In genomic region chr19:37550101-37551039, GRCm38 (mm10) we compare ENCODE assay signal across 8 mouse cellular contexts. TPM values are rescaled to one million over a fixed set of nuclear protein-coding genes. Genes with fewer than 3 reads are reported as not detected.
DNase-seq lines count a peak whose midpoint lies in the region; ATAC-seq and TF ChIP-seq lines count a peak whose summit lies in the region.

TSS of gene Exoc6 (plus strand) at chr19:37550418.

- ATAC-seq in forebrain, embryonic 12.5 days (ENCODE audit: low FRiP score): peak; percentile 92
- peak; percentile 80 for ATAC-seq in heart, embryonic 16.5 days (replicated peaks; ENCODE audit: extremely low read depth, insufficient read depth, low FRiP score)
- peak; percentile 86 for ATAC-seq in liver, embryonic 16.5 days (ENCODE audit: low read depth)
- ATAC-seq in neural tube, embryonic 12.5 days (ENCODE audit: low FRiP score, low read depth): peak; percentile 90
- peak; percentile 94 for ATAC-seq in stomach, postnatal 0 days (ENCODE audit: low FRiP score, low TSS enrichment)

- peak; percentile 45 for TF ChIP-seq CTCF in stomach, postnatal 0 days (IDR thresholded peaks at IDR 0.05; ENCODE audit: low read depth)

- H3K4me2 ChIP-seq in forebrain, embryonic 12.5 days: peak within 1 kb of the TSS; percentile 96
- H3K4me2 ChIP-seq in heart, embryonic 16.5 days (ENCODE audit: low read depth, low read length): peak within 1 kb of the TSS; percentile 94
- peak within 1 kb of the TSS; percentile 79 for H3K4me2 ChIP-seq in liver, embryonic 16.5 days (ENCODE audit: low read depth, low read length)
- H3K4me2 ChIP-seq in neural tube, embryonic 12.5 days (replicated peaks): peak within 1 kb of the TSS; percentile 93
- H3K4me2 ChIP-seq in stomach, postnatal 0 days (replicated peaks; ENCODE audit: low read depth): peak within 1 kb of the TSS; percentile 91

- peaks cover 27% of the 10 kb centered on the region for H3K27me3 ChIP-seq in forebrain, embryonic 12.5 days
- H3K27me3 ChIP-seq in heart, embryonic 16.5 days (ENCODE audit: control insufficient read depth, insufficient read depth, low read length): no peaks in the 10 kb centered on the region
- H3K27me3 ChIP-seq in liver, embryonic 16.5 days (ENCODE audit: control insufficient read depth, insufficient read depth, low read depth, low read length): no peaks in the 10 kb centered on the region
- H3K27me3 ChIP-seq in neural tube, embryonic 12.5 days (replicated peaks): no peaks in the 10 kb centered on the region
- H3K27me3 ChIP-seq in stomach, postnatal 0 days (ENCODE audit: control insufficient read depth, insufficient read depth, low read length): no peaks in the 10 kb centered on the region

- WGBS in forebrain, embryonic 12.5 days: under 1% methylated on average over 61 of the region's 89 CpGs
- WGBS in heart, embryonic 16.5 days: under 1% methylated on average over 79 of the region's 89 CpGs
- WGBS in liver, embryonic 16.5 days (ENCODE audit: insufficient replicate concordance): under 1% methylated on average over 81 of the region's 89 CpGs
- WGBS in neural tube, embryonic 12.5 days: under 1% methylated on average over 85 of the region's 89 CpGs
- 2% methylated on average over 54 of the region's 89 CpGs for WGBS in stomach, postnatal 0 days

- H3K4me1 ChIP-seq in forebrain, embryonic 12.5 days: 0 out of 2 replicates have a peak, but pooled peaks cover 5% of the 10 kb centered on the region
- H3K4me1 ChIP-seq in heart, embryonic 16.5 days (ENCODE audit: control insufficient read depth, insufficient read depth, low read length): 0 out of 2 replicates have a peak, but pooled peaks cover 7% of the 10 kb centered on the region
- H3K4me1 ChIP-seq in liver, embryonic 16.5 days (ENCODE audit: control insufficient read depth, low read depth, low read length): peaks cover 38% of the 10 kb centered on the region
- no peaks in the 10 kb centered on the region for H3K4me1 ChIP-seq in neural tube, embryonic 12.5 days
- no peaks in the 10 kb centered on the region for H3K4me1 ChIP-seq in stomach, postnatal 0 days (replicated peaks; ENCODE audit: control insufficient read depth, insufficient read depth)

- H3K36me3 ChIP-seq in forebrain, embryonic 12.5 days (replicated peaks): no peaks in the 10 kb centered on the region
- H3K36me3 ChIP-seq in heart, embryonic 16.5 days (ENCODE audit: control insufficient read depth, insufficient read depth): no peaks in the 10 kb centered on the region
- H3K36me3 ChIP-seq in liver, embryonic 16.5 days (ENCODE audit: control insufficient read depth, insufficient read depth): peaks cover 6% of the 10 kb centered on the region
- H3K36me3 ChIP-seq in neural tube, embryonic 12.5 days: no peaks in the 10 kb centered on the region
- no peaks in the 10 kb centered on the region for H3K36me3 ChIP-seq in stomach, postnatal 0 days (ENCODE audit: control insufficient read depth, insufficient read depth, low read length)

- peak within 1 kb of the TSS; percentile 46; the same call in 1 of the 2 replicates for H3K27ac ChIP-seq in forebrain, embryonic 12.5 days
- H3K27ac ChIP-seq in heart, embryonic 16.5 days (ENCODE audit: low read length): peak within 1 kb of the TSS; percentile 78
- peak within 1 kb of the TSS; percentile 95 for H3K27ac ChIP-seq in liver, embryonic 16.5 days (ENCODE audit: low read length)
- H3K27ac ChIP-seq in neural tube, embryonic 12.5 days: no peak within 1 kb of the TSS
- H3K27ac ChIP-seq in stomach, postnatal 0 days (replicated peaks): peak within 1 kb of the TSS; percentile 90

- H3K9me3 ChIP-seq in forebrain, embryonic 12.5 days: no peaks in the 10 kb centered on the region
- H3K9me3 ChIP-seq in heart, embryonic 16.5 days (replicated peaks; ENCODE audit: control insufficient read depth, low read length): no peaks in the 10 kb centered on the region
- H3K9me3 ChIP-seq in liver, embryonic 16.5 days (replicated peaks; ENCODE audit: control insufficient read depth, low read length): no peaks in the 10 kb centered on the region
- no peaks in the 10 kb centered on the region for H3K9me3 ChIP-seq in neural tube, embryonic 12.5 days
- H3K9me3 ChIP-seq in stomach, postnatal 0 days (ENCODE audit: control insufficient read depth, low read length): no peaks in the 10 kb centered on the region

- no peak for TF ChIP-seq EP300 in stomach, postnatal 0 days (optimal IDR thresholded peaks at IDR 0.05)

- peak within 1 kb of the TSS; percentile 71 for H3K9ac ChIP-seq in forebrain, embryonic 12.5 days
- peak within 1 kb of the TSS; percentile 95 for H3K9ac ChIP-seq in heart, embryonic 16.5 days (ENCODE audit: low read length)
- peak within 1 kb of the TSS; percentile 92 for H3K9ac ChIP-seq in liver, embryonic 16.5 days (ENCODE audit: low read depth, low read length)
- peak within 1 kb of the TSS; percentile 67 for H3K9ac ChIP-seq in neural tube, embryonic 12.5 days
- H3K9ac ChIP-seq in stomach, postnatal 0 days (ENCODE audit: low read length): peak within 1 kb of the TSS; percentile 84

- H3K4me3 ChIP-seq in forebrain, embryonic 12.5 days (replicated peaks): peak within 1 kb of the TSS; percentile 83
- peak within 1 kb of the TSS; percentile 93 for H3K4me3 ChIP-seq in heart, embryonic 16.5 days (ENCODE audit: low read length)
- H3K4me3 ChIP-seq in liver, embryonic 16.5 days (ENCODE audit: low read depth, low read length): peak within 1 kb of the TSS; percentile 91
- H3K4me3 ChIP-seq in neural tube, embryonic 12.5 days: peak within 1 kb of the TSS; percentile 79
- H3K4me3 ChIP-seq in stomach, postnatal 0 days (ENCODE audit: low read depth, low read length): peak within 1 kb of the TSS; percentile 86

- peak; percentile 66 to 67 for DNase-seq in CD8-positive naive resting alpha-beta T cell, adult 2 months (ENCODE audit: low read depth in 2 of 2, low spot score in 2 of 2)
- DNase-seq in c-Kit-negative CD71-positive TER-119-positive erythroid progenitor cells, embryonic 14.5 days (ENCODE audit: low read depth, low spot score): peak; percentile 76
- DNase-seq in kidney, postnatal 36 days: peak; percentile 86 to 87
- DNase-seq in stomach, postnatal 0 days (ENCODE audit: low spot score): peak; percentile 86

RNA-seq across cellular contexts. Expression of gene Exoc6, which starts in this region (rescaled TPM):
- 9.7 and 11.4 TPM in 2 replicates for polyA plus RNA-seq in forebrain, embryonic 12.5 days (2016; fragmentation: Nextera tagmentation; extraction: Ambion mirVana)
- polyA plus RNA-seq in heart, embryonic 16.5 days (2015; fragmentation: Nextera tagmentation; extraction: Ambion mirVana): 18.7 and 20.5 TPM in 2 replicates
- 25.7 and 28.0 TPM in 2 replicates for polyA plus RNA-seq in liver, embryonic 16.5 days (2015; fragmentation: Nextera tagmentation; extraction: Ambion mirVana)
- polyA plus RNA-seq in neural tube, embryonic 12.5 days (2016; fragmentation: Nextera tagmentation; extraction: Ambion mirVana): 11.8 and 13.5 TPM in 2 replicates
- polyA plus RNA-seq in stomach, postnatal 0 days (2015; fragmentation: Nextera tagmentation; extraction: Ambion mirVana): 8.7 and 9.0 TPM in 2 replicates
